Mouse (Mus musculus) mesoderm, embryonic 11.5 days (tissue): ENCODE results near the gene Padi3.

Source experiments
- DNase-seq: peaks from one replicate; pipeline ENCODE4 v3.0.0-alpha.2; 2012; ENCODE audit warnings: low read depth, low spot score

Padi3 gene

DNA sequence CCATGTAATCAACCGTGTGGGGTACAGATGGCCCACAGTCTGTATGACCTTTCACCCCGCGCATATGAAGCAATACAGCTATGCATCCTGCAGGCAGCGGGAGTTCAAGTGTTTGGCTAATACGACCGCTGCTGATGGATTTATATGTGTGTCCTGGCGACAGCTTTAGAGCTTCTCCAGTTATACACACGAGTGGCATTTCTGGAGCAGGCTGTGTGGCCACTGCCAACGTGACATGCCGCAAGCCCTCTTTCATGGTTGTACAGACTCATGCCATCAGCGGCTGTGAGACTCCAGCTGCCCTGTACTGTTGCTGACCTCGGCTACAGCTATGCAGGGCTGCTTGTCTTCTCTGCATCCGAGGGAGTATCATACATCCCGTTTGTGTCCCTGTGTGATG, 29.9 kb downstream of the Padi3 start:
- DNase-seq: peak; percentile 49

GRCm38 (mm10) chr4:140779803-140780397, 30.5 kb downstream of the Padi3 start:
- DNase-seq: peak; percentile 87

- no peak for DNase-seq
Measured at GRCm38 (mm10) chr4:140776623-140777022, 33.8 kb downstream of the Padi3 start.

DNA sequence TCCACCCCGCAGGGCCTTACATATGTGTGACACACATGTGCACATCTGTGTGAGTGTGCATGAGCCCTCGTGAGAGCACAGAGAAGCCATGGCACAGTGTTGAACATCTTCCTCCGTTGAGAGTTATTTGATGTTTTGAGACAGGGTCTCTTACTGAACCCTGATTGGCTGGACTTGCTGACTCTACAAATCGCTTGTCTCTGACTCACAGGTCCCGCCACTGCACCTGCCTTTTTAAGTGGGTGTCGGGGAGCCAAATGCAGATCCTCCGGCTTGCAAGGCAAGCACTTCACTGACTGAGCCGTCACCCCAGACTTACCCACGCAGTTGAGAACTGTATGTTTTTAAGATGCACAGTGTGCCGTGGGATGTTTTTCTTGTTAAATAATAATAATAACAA, 34.6 kb downstream of the Padi3 start:
- DNase-seq: no peak

- DNase-seq: no peak
Measured at GRCm38 (mm10) chr4:140774893-140775292, 35.6 kb downstream of the Padi3 start.

- DNase-seq: no peak
Measured at GRCm38 (mm10) chr4:140774025-140774800, 36.2 kb downstream of the Padi3 start, which contains the start of gene Padi4. Gene Padi4 (minus strand): TSS chr4:140774236.

- no peak for DNase-seq
Measured at GRCm38 (mm10) chr4:140771091-140771490, 39.4 kb downstream of the Padi3 start.

GRCm38 (mm10) chr4:140770433-140770832, 40.0 kb downstream of the Padi3 start:
- DNase-seq: no peak

GRCm38 (mm10) chr4:140768973-140769372, 41.5 kb downstream of the Padi3 start:
- DNase-seq: no peak

GRCm38 (mm10) chr4:140765936-140766335, 44.5 kb downstream of the Padi3 start:
- DNase-seq: no peak

DNA sequence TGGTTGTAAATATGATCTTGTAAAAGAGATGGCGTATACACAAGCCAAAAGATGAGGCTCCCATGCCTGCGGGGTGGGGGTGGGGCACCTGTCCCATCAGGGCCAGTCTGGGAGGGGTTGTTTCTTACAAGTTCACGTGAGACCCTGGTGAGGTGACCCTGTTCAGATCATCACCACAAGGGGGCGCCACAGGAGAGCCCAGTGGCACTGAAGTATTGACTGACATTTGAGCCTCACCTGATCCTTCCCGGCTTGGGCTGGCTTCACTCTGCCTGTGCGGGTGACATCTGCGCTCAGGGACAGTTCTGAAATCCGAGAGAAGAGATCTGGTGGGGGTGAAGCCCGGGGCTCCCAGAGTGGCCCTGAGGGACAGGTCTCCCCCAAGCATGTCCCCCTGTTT, 47.3 kb downstream of the Padi3 start:
- DNase-seq: peak; percentile 76

- no peak for DNase-seq
Measured at GRCm38 (mm10) chr4:140761601-140762000, 48.8 kb downstream of the Padi3 start.

DNA sequence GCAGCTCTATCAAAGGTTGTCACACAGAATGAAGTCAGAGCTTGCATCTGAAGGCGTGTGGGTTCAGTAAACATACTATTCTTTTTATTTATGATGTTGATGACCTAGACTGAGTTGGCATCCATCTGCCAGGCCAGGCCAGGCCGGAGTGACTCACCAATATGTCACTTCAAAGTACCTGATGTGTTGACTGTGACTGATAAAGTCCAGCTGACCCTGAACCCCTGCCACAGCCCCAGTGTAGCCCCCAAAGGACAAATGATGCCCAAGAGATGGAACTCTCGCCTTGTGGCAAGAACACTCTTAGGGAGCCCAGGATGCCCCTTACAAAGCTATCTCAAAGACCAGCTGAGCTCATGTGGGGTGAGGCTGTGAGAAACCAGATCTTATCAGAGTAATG, 54.6 kb downstream of the Padi3 start:
- DNase-seq: no peak

DNA sequence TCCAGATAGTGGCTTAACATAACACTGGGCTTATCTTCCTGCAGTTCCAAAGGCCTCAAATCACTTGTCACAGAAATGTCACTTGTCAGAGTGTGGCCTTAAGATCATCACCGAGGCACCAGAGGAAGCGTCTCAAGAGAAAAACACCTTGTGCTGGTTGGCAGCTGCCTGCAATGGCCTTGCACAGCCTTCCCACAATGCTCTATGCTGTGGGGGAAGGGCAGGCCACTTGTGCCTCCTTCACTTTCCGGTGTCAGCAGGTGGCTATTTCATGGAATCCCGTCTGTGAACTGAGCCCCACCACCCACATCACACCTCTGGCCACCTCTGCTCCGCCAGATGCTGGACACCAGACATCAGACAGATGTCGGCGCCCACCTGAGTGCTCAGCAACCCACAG, 57.1 kb downstream of the Padi3 start:
- no peak for DNase-seq

DNA sequence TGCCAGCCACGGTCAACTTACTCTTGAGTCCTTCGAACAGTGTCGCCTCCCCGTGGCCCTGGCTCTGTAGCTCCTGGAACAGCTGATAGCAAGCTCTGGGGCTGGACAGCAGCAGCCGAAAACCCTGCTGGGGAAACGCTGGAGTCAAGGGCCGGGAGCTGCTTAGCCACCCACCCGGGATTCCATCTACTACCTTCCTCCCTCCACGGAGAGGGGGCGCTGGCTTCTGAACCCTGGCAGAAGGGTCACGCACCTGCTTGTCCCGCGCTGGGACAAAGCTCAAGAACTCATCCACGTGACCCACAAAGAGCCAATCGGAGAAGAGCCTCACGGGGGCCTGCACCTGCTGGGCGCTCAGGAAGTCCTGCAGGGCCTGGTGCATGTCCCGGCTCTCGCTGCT, 60.1 kb downstream of the Padi3 start:
- DNase-seq: peak; percentile 54

GRCm38 (mm10) chr4:140747978-140748377, 62.5 kb downstream of the Padi3 start:
- DNase-seq: no peak

DNA sequence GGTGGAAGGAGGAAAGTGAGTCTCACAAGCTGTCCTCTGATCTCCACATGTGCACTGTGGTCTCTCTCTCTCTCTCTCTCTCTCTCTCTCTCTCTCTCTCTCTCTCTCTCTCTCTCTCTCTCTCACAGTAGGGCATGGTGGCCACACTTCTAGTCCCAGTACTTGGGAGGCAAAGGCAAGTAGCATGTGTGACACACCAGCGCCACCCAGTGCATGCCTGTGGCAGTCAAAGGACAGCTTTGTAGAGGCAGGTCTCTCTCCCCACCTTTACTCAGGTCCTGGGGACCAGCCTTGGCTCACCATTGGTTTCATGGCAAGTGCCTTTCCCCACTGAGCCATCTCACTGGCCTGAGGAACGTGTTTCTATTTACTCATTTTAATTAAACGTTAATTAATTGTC, 65.8 kb downstream of the Padi3 start:
- peak; percentile 60 for DNase-seq

GRCm38 (mm10) chr4:140743086-140743485, 67.4 kb downstream of the Padi3 start:
- peak; percentile 31 for DNase-seq

- no peak for DNase-seq
Measured at GRCm38 (mm10) chr4:140742543-140742942, 67.9 kb downstream of the Padi3 start, which contains the start of gene Padi6. Gene Padi6 (minus strand): TSS chr4:140742643.

DNA sequence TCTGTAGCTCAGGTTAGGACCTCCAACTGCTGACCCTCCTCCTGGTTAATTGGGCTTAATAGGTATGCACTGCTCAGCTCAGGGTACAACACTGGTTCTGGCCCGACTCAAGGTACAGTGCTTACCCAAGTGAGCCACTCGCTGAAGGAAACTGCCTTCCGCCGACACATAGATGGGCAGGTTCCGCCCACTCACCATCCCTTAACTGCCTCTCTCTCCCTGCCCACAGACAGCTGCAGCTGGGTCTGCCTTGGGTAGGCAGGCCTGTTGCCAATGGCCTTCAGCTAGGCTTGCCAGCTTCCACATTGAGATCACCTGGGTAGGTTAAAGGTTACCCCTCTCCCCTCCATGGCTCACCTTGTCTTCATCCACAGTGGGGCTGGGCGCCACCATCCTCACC, 69.0 kb downstream of the Padi3 start:
- no peak for DNase-seq

DNA sequence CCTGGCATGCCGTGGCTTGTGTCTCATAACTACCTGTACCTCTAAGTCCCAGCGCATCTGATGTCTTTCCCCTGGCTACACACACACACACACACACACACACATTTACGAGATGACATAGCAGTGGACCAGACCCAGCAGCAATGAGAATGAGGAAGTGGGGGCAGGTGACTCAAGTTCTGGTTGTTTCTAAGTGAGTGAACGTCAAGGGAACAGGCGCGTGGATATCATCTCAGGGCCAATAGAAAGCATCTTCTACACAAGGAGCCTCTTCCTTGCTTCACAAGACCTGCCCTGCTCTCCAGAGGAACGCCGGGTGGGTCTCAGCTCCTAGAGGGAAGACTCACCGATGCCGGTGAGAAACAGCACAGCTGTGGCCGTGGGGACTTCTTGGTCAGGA, 69.8 kb downstream of the Padi3 start:
- DNase-seq: no peak
